Mouse (Mus musculus) NIH3T3 (cell line): ENCODE results near the gene Zfp873.
"Not testable (repeated sequence)": the region's sequence is repeated elsewhere in the genome, so short reads cannot be mapped to it uniquely, and the experiment has no call there.

ENCODE experiments used
- DNase-seq: peaks from one replicate; pipeline ENCODE4 v3.0.0-alpha.2; 2012; ENCODE audit warnings: low read depth

Zfp873 gene

GRCm38 (mm10) chr10:82047597-82048459 is at the start of gene Zfp873:
Zfp873 (plus strand) TSS chr10:82048123.
- DNase-seq, result peak; percentile 97

GRCm38 (mm10) chr10:82003209-82003608 is 44.7 kb upstream of the Zfp873 start:
- DNase-seq, result not testable (repeated sequence)

GRCm38 (mm10) chr10:82004822-82005221 is 43.1 kb upstream of the Zfp873 start:
- peak; percentile 31 for DNase-seq

GRCm38 (mm10) chr10:82042191-82042590 is 5.7 kb upstream of the Zfp873 start:
- no peak for DNase-seq

- no peak for DNase-seq
Observed at GRCm38 (mm10) chr10:82046603-82047002, 1.3 kb upstream of the Zfp873 start.

- DNase-seq, result not testable (repeated sequence)
Observed at GRCm38 (mm10) chr10:82048460-82048804, 509 bp downstream of the Zfp873 start.

GRCm38 (mm10) chr10:82082728-82083621 is 35.1 kb downstream of the Zfp873 start, which contains the start of gene BC024063:
BC024063 (plus strand) TSS chr10:82083353.
- peak; percentile 88 for DNase-seq

GRCm38 (mm10) chr10:82083622-82083971 is 35.7 kb downstream of the Zfp873 start:
- DNase-seq, result not testable (repeated sequence)
